Mouse (Mus musculus) heart, embryonic 12.5 days (tissue): Measurements from ENCODE around the gene Tgm4. TPM values are rescaled to one million over a fixed set of nuclear protein-coding genes. Genes with fewer than 3 reads are reported as not detected.

Experiments used
- ATAC-seq: fragments of 200-750 bp; cut with Nextera tagmentation; 2 replicates; pipeline ENCODE4 v1.8.0; 2017; ENCODE audit warnings: moderate TSS enrichment, moderate library complexity; ENCODE audit not compliant: insufficient number of reproducible peaks, low FRiP score
- H3K27ac ChIP-seq: fragments of 300-500 bp; sonication (generic); 2 replicates; pipeline ENCODE4 v1.5.1; 2016; ENCODE audit warnings: mild to moderate bottlenecking, moderate library complexity; ENCODE audit not compliant: poor library complexity, severe bottlenecking
- H3K27me3 ChIP-seq: fragments of 300-500 bp; sonication (generic); replicated peaks from 2 replicates; pipeline ENCODE4 v1.6.1; 2016; ENCODE audit warnings: mild to moderate bottlenecking, moderate library complexity
- H3K36me3 ChIP-seq: fragments of 300-500 bp; sonication (generic); 2 replicates; pipeline ENCODE4 v1.6.1; 2016; ENCODE audit warnings: mild to moderate bottlenecking, moderate library complexity
- H3K4me1 ChIP-seq: fragments of 300-500 bp; sonication (generic); replicated peaks from 2 replicates; pipeline ENCODE4 v1.6.1; 2016; ENCODE audit warnings: mild to moderate bottlenecking
- H3K4me2 ChIP-seq: fragments of 300-500 bp; sonication (generic); 2 replicates; pipeline ENCODE4 v1.6.1; 2016; ENCODE audit warnings: mild to moderate bottlenecking, moderate library complexity
- H3K4me3 ChIP-seq: fragments of 300-500 bp; sonication (generic); 2 replicates; pipeline ENCODE4 v1.5.1; 2016; ENCODE audit warnings: mild to moderate bottlenecking
- H3K9ac ChIP-seq: fragments of 300-500 bp; sonication (generic); 2 replicates; pipeline ENCODE4 v1.6.1; 2016; ENCODE audit warnings: mild to moderate bottlenecking, moderate library complexity
- H3K9me3 ChIP-seq: fragments of 300-500 bp; sonication (generic); replicated peaks from 2 replicates; pipeline ENCODE4 v1.6.1; 2016; ENCODE audit warnings: mild to moderate bottlenecking, moderate library complexity
- WGBS: fragments of 180-500 bp; shearing (Covaris S2); methylation state at CpG from one replicate; pipeline ENCODE4 v1.1.7; 2016; 5-methylcytosine and 5-hydroxymethylcytosine counted together
- polyA plus RNA-seq: library from polyadenylated mRNA; unstranded; fragments of >200 nt; fragmentation: Nextera tagmentation; extraction: Ambion mirVana; gene quantifications from 2 replicates; pipeline ENCODE4 v1.2.1, GENCODE M21; 2016

Gene Tgm4
- polyA plus RNA-seq, 1 experiment from 2014 or later, result 0.33 TPM

DNA sequence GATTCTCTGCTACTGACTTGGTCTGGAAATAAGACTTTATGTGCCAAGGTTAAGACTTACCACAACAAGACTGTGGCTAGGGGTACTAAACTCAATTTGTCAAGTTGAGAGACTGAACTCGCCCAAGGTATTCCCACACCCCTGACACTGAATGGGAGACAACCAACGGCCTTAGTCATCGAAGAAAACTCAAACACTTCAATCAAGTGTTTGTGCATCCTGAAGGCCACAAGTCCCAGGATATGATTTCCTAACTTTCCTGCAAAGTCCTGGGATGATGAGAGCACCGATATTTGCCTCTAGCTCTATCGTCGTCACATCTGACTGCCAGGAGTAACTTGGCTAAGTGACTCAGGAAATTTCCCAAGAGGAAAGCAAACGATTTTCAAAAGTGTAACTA, 74.7 kb downstream of the Tgm4 start:
- 87% methylated on average over 7 of the region's 7 CpGs for WGBS
- Histone ChIP-seq H3K4me1 (peaks cover 16% of the 10 kb centered on the region), H3K9me3 (no peaks in the 10 kb centered on the region), H3K9ac (no peak overlapping the region), H3K27me3 (no peaks in the 10 kb centered on the region), H3K36me3 (peaks cover 21% of the 10 kb centered on the region), H3K4me2 (no peak overlapping the region), H3K4me3 (no peak overlapping the region), H3K27ac (no peak overlapping the region)
- no peak for ATAC-seq

DNA sequence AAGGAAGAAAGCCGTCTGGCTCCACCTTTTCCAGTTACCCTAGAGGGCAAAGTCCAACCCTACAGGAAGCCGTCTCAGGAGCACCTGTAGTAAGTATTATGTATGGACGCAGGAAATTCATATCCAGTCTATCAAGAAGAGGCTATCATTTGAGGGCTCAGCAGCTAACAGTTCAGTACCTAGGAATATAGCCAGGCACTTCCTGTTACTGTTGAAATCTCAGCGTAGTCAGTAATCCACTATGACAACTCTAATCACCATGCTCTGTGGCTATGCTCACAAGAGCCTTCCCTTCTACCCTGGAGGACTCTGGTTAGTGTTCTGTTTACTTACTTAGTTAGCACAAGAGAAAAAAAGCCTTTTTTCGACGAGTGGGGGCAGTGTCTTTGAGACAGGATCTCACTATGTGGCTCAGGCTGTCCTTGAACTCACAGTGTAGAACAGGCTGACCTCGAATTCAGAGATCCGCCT, 77.3 kb downstream of the Tgm4 start:
- Histone ChIP-seq H3K27ac (no peak overlapping the region), H3K36me3 (peaks cover 17% of the 10 kb centered on the region), H3K4me1 (peaks cover 16% of the 10 kb centered on the region), H3K27me3 (no peaks in the 10 kb centered on the region), H3K4me2 (peak overlapping the region; percentile 96), H3K9me3 (no peaks in the 10 kb centered on the region), H3K9ac (peak overlapping the region; percentile 91), H3K4me3 (peak overlapping the region; percentile 92)
- WGBS, result 54% methylated on average over 8 of the region's 8 CpGs
- ATAC-seq, result no peak

DNA sequence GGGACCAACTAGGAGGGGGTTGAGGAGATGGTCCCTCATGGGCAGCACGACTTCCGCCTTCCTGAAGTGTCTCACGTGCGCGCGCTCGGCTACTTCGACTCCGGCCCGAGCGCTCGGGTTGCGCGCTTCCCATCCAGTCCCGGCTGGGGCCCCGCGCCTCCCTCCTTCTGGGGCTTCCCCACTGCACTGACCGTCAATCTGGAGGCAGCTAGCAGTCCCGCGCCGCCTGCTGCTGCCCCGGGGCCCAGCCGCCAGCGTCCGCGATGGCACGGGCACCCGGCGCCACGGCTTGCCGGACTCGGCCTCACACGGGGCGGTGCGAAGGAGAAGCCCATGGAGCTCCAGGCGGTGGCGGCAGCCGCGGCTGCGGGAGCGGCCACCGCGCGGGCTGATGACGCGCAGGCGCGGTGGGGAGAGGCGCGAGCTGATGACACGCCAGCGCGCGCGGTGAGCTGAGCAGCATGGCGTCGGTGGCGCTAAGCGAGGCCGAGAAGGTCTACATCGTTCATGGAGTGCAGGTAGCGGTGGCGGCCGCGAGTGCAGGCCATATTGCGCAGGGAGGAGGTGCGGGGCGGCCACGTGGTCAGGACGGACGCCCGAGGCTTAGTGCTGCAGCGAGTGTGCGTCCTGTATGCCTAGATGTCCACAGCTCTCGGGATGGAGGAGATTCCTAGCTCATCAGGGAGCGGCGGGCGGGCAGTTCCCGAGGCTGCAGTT, 78.4 kb downstream of the Tgm4 start, which contains the start of the genes Zdhhc3 and Exosc7:
Gene Zdhhc3 (minus strand): TSS at position 401 of the 717 bp plus-strand sequence.
Gene Exosc7 (plus strand): TSS at position 411 of the 717 bp plus-strand sequence.
- peak; percentile 93 for ATAC-seq
- WGBS, result under 1% methylated on average over 79 of the region's 79 CpGs
- no peaks in the 10 kb centered on the region for H3K27me3 ChIP-seq

DNA sequence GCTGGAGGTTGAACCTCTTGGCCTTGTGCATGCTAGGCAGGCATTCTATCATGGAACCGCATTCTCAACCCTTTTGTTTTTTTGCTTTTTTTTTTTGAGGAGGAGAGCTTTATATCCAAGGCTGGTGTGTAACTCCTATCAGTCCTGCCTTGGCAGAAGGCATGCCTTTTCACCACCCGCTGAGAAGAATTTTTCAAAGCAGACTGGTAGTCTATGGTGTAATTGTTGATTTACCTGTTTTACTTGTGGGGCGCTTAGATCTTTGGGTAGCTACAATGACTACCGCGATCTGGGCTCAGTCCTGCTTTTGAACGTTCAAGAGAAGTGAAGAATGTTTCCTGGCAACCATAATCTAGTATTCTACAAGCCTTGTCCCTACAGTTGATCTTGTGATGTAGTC, 79.4 kb downstream of the Tgm4 start:
- 55% methylated on average over 6 of the region's 6 CpGs for WGBS

More for the DNA sequence above, 78.4 kb downstream of the Tgm4 start, which contains the start of the genes Zdhhc3 and Exosc7:
- Histone ChIP-seq H3K9me3 (no peaks in the 10 kb centered on the region), H3K4me2 (peak within 1 kb of the TSS; percentile 96), H3K9ac (peak within 1 kb of the TSS; percentile 91), H3K4me1 (peaks cover 16% of the 10 kb centered on the region), H3K27ac (peak within 1 kb of the TSS; percentile 91), H3K4me3 (peak within 1 kb of the TSS; percentile 92), H3K36me3 (peaks cover 18% of the 10 kb centered on the region)

GRCm38 (mm10) chr9:123115566-123115965, 81.0 kb downstream of the Tgm4 start:
- 86% methylated on average over 1 of the region's 1 CpGs for WGBS
- H3K36me3 ChIP-seq, result peaks cover 35% of the 10 kb centered on the region
- H3K4me1 ChIP-seq, result peaks cover 20% of the 10 kb centered on the region
- H3K4me3 ChIP-seq, result no peak overlapping the region
- H3K27me3 ChIP-seq, result no peaks in the 10 kb centered on the region
- ATAC-seq, result no peak
- H3K9ac ChIP-seq, result no peak overlapping the region
- H3K27ac ChIP-seq, result no peak overlapping the region
- H3K4me2 ChIP-seq, result no peak overlapping the region
- H3K9me3 ChIP-seq, result no peaks in the 10 kb centered on the region

More for the DNA sequence above, 79.4 kb downstream of the Tgm4 start:
- peak overlapping the region; percentile 92 for H3K4me3 ChIP-seq
- H3K27me3 ChIP-seq, result no peaks in the 10 kb centered on the region
- peak overlapping the region; percentile 91 for H3K9ac ChIP-seq
- H3K4me1 ChIP-seq, result peaks cover 16% of the 10 kb centered on the region
- H3K9me3 ChIP-seq, result no peaks in the 10 kb centered on the region
- peaks cover 19% of the 10 kb centered on the region for H3K36me3 ChIP-seq
- peak overlapping the region; percentile 96 for H3K4me2 ChIP-seq
- ATAC-seq, result no peak
- no peak overlapping the region for H3K27ac ChIP-seq

Other genes with a start within 250 kb of the Tgm4 start
- gene Tcaim, start 229.2 kb upstream of the Tgm4 start, polyA plus RNA-seq, result 4.6 and 5.5 TPM in 2 replicates
- gene Gm35549, start 190.7 kb upstream of the Tgm4 start, polyA plus RNA-seq, result 0.58 TPM in 1 of 2 replicates, not detected in the other
- gene Zfp445, start 168.7 kb upstream of the Tgm4 start, polyA plus RNA-seq, result 59.0 and 60.3 TPM in 2 replicates
- gene Zkscan7, start 149.0 kb upstream of the Tgm4 start, polyA plus RNA-seq, result 2.5 and 2.8 TPM in 2 replicates
- gene Zfp105, start 111.7 kb upstream of the Tgm4 start, polyA plus RNA-seq, result 12.0 and 14.0 TPM in 2 replicates
- gene 1110059G10Rik, start 83.7 kb upstream of the Tgm4 start, polyA plus RNA-seq, result 21.8 and 23.2 TPM in 2 replicates
- 27.5 and 32.6 TPM in 2 replicates for gene Kif15, start 83.7 kb upstream of the Tgm4 start, polyA plus RNA-seq
- gene Tmem42, start 13.4 kb upstream of the Tgm4 start, polyA plus RNA-seq, result 16.8 and 18.7 TPM in 2 replicates
- gene Zdhhc3, start 78.5 kb downstream of the Tgm4 start, polyA plus RNA-seq, result 62.2 and 64.5 TPM in 2 replicates
- gene Exosc7, start 78.5 kb downstream of the Tgm4 start, polyA plus RNA-seq, result 69.6 and 71.3 TPM in 2 replicates
- not detected in 2 replicates for gene Clec3b, start 116.2 kb downstream of the Tgm4 start, polyA plus RNA-seq
- gene Cdcp1, start 181.3 kb downstream of the Tgm4 start, polyA plus RNA-seq, result 0.09 and 0.18 TPM in 2 replicates
- gene Tmem158, start 226.0 kb downstream of the Tgm4 start, polyA plus RNA-seq, result 5.1 and 8.1 TPM in 2 replicates